Mouse (Mus musculus) limb, embryonic 13.5 days (tissue): ENCODE data around the gene Qrfpr. TPM values are rescaled to one million over a fixed set of nuclear protein-coding genes. Genes with fewer than 3 reads are reported as not detected.

Source experiments
- ATAC-seq: fragments of 200-750 bp; cut with Nextera tagmentation; 2 replicates; pipeline ENCODE4 v1.8.0; 2017; ENCODE audit warnings: low read depth, moderate number of reproducible peaks, moderate TSS enrichment; ENCODE audit not compliant: low FRiP score
- H3K27ac ChIP-seq: fragments of 300-500 bp; sonication (generic); 2 replicates; pipeline ENCODE4 v1.5.1; 2015; ENCODE audit warnings: inconsistent platforms, mild to moderate bottlenecking, moderate library complexity
- H3K27me3 ChIP-seq: fragments of 300-500 bp; sonication (generic); 2 replicates; pipeline ENCODE4 v1.6.1; 2015; ENCODE audit warnings: mild to moderate bottlenecking, inconsistent platforms
- H3K36me3 ChIP-seq: fragments of 300-500 bp; sonication (generic); 2 replicates; pipeline ENCODE4 v1.6.1; 2015; ENCODE audit warnings: inconsistent platforms, mild to moderate bottlenecking, moderate library complexity
- H3K4me1 ChIP-seq: fragments of 300-500 bp; sonication (generic); 2 replicates; pipeline ENCODE4 v1.6.1; 2015; ENCODE audit warnings: inconsistent platforms
- H3K4me2 ChIP-seq: fragments of 300-500 bp; sonication (generic); replicated peaks from 2 replicates; pipeline ENCODE4 v1.6.1; 2015; ENCODE audit warnings: inconsistent platforms, mild to moderate bottlenecking, moderate library complexity
- H3K4me3 ChIP-seq: fragments of 300-500 bp; sonication (generic); 2 replicates; pipeline ENCODE4 v1.5.1; 2015; ENCODE audit warnings: moderate library complexity, mild to moderate bottlenecking, inconsistent platforms
- H3K9ac ChIP-seq: fragments of 300-500 bp; sonication (generic); 2 replicates; pipeline ENCODE4 v1.6.1; 2015; ENCODE audit warnings: mild to moderate bottlenecking, inconsistent platforms
- H3K9me3 ChIP-seq: fragments of 300-500 bp; sonication (generic); 2 replicates; pipeline ENCODE4 v1.6.1; 2016; ENCODE audit warnings: inconsistent platforms
- WGBS: fragments of 180-500 bp; shearing (Covaris S2); methylation state at CpG from one replicate; pipeline ENCODE4 v1.1.7; 2015; 5-methylcytosine and 5-hydroxymethylcytosine counted together
- polyA plus RNA-seq: library from polyadenylated mRNA; unstranded; fragments of >200 nt; fragmentation: Nextera tagmentation; extraction: Ambion mirVana; gene quantifications from 2 replicates; pipeline ENCODE4 v1.2.1, GENCODE M21; 2015

Qrfpr gene
- polyA plus RNA-seq, 1 experiment from 2014 or later, result 0.39 TPM

GRCm38 (mm10) chr3:36138996-36139395 lies 83.1 kb downstream of the Qrfpr start:
- Histone ChIP-seq H3K9ac (no peak overlapping the region), H3K27me3 (no peaks in the 10 kb centered on the region), H3K4me2 (no peak overlapping the region), H3K9me3 (no peaks in the 10 kb centered on the region), H3K4me3 (no peak overlapping the region), H3K4me1 (no peaks in the 10 kb centered on the region), H3K27ac (no peak overlapping the region), H3K36me3 (no peaks in the 10 kb centered on the region)
- ATAC-seq, result no peak

- H3K27ac ChIP-seq, result no peak overlapping the region
- no peaks in the 10 kb centered on the region for H3K27me3 ChIP-seq
- no peak for ATAC-seq
- H3K9me3 ChIP-seq, result no peaks in the 10 kb centered on the region
- H3K4me2 ChIP-seq, result no peak overlapping the region
- 65% methylated on average over 1 of the region's 1 CpGs for WGBS
- no peak overlapping the region for H3K9ac ChIP-seq
- no peaks in the 10 kb centered on the region for H3K36me3 ChIP-seq
- H3K4me1 ChIP-seq, result no peaks in the 10 kb centered on the region
- no peak overlapping the region for H3K4me3 ChIP-seq
These were observed 83.9 kb downstream of the Qrfpr start for GRCm38 (mm10) chr3:36138171-36138660.

DNA sequence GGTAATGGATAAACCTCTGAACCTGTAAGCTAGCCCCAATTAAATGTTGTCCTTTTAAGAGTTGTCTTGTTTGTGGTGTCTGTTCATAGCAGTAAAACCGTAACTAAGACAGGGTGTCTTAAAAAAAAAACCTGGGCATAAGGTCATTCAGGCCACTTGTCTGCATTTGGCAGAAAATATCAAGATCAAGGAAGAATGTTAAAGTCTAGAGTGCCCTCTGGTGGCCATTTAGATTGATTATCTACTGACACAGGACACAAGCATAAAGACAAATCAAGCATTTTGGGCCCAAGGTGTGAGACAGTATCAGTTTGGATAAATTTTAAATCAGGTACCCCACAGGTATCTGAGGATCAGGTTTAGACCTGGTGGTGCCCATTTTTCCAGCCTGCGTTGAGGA lies 84.6 kb downstream of the Qrfpr start:
- H3K4me3 ChIP-seq, result no peak overlapping the region
- H3K9ac ChIP-seq, result no peak overlapping the region
- H3K4me2 ChIP-seq, result no peak overlapping the region
- H3K27ac ChIP-seq, result no peak overlapping the region
- ATAC-seq, result no peak
- H3K36me3 ChIP-seq, result no peaks in the 10 kb centered on the region
- 44% methylated on average over 2 of the region's 2 CpGs for WGBS
- no peaks in the 10 kb centered on the region for H3K9me3 ChIP-seq
- H3K4me1 ChIP-seq, result no peaks in the 10 kb centered on the region
- no peaks in the 10 kb centered on the region for H3K27me3 ChIP-seq

DNA sequence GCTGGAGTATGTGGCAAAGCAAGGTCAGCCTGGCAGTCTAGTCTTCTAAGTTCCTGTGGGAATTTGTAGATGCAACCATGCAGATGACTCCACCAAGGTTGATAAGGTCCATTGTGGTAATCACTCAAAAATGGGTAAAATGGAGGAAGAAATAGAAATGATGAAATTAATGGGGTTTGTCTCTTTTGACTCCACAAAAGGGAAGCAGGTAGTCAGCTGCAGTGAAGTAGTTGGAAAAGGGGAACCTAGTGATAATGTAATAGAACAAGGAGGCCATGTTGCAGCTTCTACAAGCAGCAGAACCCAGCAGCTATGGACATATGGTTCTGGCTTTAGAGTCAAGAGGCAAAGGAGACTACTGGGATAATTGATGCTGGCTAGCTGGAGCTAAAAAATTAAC lies 86.0 kb downstream of the Qrfpr start:
- H3K27ac ChIP-seq, result no peak overlapping the region
- H3K27me3 ChIP-seq, result no peaks in the 10 kb centered on the region
- ATAC-seq, result no peak
- H3K4me2 ChIP-seq, result no peak overlapping the region
- H3K9ac ChIP-seq, result no peak overlapping the region
- H3K36me3 ChIP-seq, result no peaks in the 10 kb centered on the region
- H3K9me3 ChIP-seq, result no peaks in the 10 kb centered on the region
- no peaks in the 10 kb centered on the region for H3K4me1 ChIP-seq
- no peak overlapping the region for H3K4me3 ChIP-seq

Other genes with a start within 250 kb of the Qrfpr start
- 38.8 and 39.4 TPM in 2 replicates for gene Mccc1, start 221.6 kb downstream of the Qrfpr start, polyA plus RNA-seq
- gene Ccdc144b, start 168.8 kb downstream of the Qrfpr start, polyA plus RNA-seq, result 0.03 TPM in 1 of 2 replicates, not detected in the other
- gene Acad9, start 156.3 kb downstream of the Qrfpr start, polyA plus RNA-seq, result 95.3 and 96.2 TPM in 2 replicates
- 10.3 and 10.7 TPM in 2 replicates for gene D3Ertd254e, start 71.3 kb downstream of the Qrfpr start, polyA plus RNA-seq